Mouse (Mus musculus) cortical plate, adult 2 months (tissue): Measurements from ENCODE around the gene Arpc1b.

Source experiments
- CTCF ChIP-seq: fragments of 200-500 bp; IDR thresholded peaks from 2 replicates; pipeline ENCODE4 v1.5.1; 2011; ENCODE audit warnings: mild to moderate bottlenecking, control low read depth, low read length; ENCODE audit not compliant: insufficient read depth; ENCODE audit errors: extremely low read depth
- POLR2A ChIP-seq: fragments of 200-500 bp; IDR thresholded peaks from 2 replicates; pipeline ENCODE4 v1.6.1; 2011; ENCODE audit warnings: mild to moderate bottlenecking, low read length, control low read depth; ENCODE audit not compliant: insufficient read depth; ENCODE audit errors: extremely low read depth

DNA sequence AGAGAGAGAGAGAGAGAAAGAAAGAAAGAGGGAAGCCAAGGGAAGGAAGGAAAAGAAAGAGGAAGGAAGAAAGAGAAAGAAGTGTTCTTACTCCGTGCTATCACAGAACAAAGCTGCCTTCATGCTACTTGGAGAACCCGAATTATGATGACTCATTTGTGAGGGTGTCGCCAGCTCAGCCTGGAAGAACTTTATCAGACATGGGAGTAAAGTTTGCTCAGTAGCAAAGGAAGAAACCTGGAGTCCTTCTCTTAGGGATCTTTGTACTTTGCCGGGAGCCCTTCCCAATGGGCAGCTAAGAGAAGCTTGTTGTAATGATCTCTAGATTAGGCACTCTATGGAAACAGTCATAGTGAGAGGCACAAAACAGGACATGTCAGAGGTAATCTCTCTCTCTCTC, 11.3 kb upstream of the Arpc1b start:
- TF ChIP-seq POLR2A (no peak), CTCF (no peak)
